Mouse (Mus musculus) liver, adult (tissue): Measurements from ENCODE around the gene Ggt1.

Source experiments
- GATA4 ChIP-seq: IDR thresholded peaks from 2 replicates; pipeline ENCODE4 v1.6.1; 2014; ENCODE audit warnings: mild to moderate bottlenecking, low read length; ENCODE audit not compliant: insufficient replicate concordance

The Ggt1 gene

DNA sequence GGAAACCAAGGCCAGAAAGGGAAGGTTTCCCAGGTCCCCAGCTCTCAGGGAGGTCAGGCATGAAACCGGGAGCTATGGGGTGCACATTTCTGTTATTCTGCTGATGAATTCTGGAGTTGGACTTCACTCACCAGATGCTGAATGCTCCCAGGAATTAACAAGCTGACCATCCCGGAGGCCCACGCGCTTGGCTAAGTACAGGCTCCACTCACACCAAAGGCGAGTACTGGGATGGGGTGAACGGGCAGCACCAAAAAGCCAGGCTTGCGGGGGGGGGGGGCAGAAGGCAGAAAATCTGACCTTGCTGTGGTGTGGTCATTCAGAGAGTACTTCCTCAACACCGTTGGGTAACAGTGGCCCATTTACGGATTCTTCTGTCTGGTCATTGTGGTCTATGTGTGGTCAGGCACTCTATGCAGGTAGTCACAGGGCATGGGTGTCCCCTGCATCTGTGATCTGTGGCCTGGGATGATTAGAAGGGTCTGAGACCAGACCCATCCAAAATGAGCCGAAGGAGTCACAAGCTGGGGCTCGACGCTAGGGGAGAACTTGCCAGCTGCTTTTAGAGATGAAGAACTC is 3.4 kb downstream of the Ggt1 start:
- TF ChIP-seq GATA4, result no peak

GRCm38 (mm10) chr10:75565436-75565835 is 4.0 kb downstream of the Ggt1 start:
- no peak for TF ChIP-seq GATA4

DNA sequence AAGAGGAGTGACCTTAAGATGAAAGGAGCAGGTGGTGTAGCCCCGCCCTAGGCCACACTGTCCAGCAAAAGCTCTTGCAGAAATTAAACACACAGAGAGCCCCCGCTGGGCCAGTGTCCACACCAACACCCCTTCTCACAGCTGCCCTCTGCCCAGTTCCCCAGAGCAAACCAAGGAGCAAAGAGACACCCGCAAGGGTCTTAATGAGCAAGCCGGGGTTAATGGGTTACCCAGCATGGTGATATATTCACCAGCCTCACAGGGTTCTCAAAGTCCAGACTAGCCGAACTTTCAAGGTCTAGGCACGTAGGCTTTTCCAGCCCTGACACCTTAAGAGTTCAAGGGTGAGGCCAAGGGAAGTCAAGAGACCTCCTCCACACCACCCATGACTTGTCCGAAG is 4.5 kb downstream of the Ggt1 start:
- TF ChIP-seq GATA4, result no peak

DNA sequence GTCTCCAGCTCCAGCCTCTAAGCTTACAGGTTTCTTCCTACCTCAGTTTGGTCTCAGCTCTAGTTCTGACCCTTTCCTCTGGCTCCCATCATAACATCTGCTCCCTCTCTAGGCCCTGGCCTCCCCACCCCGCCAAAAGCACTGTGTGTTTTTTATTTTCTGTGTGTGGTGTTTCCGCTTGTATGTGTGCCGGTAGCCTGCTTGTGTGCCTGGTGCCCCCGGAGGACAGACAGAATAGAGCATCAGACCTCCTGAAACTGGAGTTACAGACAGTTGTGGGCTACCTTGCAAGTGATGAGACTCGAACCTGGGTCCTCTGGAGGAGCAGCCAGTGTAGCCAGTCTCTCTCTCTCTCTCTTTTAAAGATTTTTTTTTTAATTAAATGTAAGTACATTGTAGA is 4.9 kb downstream of the Ggt1 start:
- TF ChIP-seq GATA4, result no peak

GRCm38 (mm10) chr10:75568029-75568428 is 6.6 kb downstream of the Ggt1 start:
- no peak for TF ChIP-seq GATA4

DNA sequence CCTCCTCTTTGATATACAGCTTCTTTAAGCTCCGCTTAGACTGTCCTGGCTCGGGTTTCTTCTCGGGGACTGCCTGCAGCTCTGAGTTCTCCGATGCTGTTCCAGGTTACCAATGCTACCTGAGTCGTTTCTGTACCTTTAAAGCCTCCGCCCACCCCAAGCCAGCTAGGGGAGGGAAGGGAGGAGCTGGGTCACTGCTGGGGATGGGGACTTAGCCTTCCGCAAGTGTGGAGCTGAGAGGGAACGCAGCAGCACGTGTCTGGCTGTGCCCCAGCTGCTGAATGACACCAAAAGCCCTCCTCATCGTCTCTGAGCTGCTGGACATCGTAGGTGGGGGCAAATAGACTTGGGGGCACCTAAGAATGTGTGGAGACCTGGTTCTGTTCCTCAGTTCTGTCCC is 7.0 kb downstream of the Ggt1 start:
- TF ChIP-seq GATA4, result no peak

DNA sequence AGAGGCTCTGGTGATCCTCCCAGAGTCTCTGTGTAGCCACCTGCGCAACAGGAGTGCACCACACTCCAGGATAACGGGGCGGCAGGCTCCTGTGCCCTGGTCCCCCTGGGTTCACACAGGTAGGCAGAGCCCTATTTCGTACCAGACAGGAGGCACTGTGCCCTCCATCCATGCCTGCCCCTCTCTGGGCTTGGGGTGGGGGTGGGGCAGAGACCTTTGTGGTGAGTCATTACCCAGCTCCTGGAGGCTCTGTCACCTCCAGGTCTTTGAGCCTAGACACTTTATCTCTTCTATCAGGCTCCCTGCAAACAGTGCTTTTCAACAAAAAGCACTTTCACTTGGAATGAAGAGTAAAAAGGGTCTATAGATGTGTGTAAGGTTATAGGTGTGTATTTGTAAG is 7.4 kb downstream of the Ggt1 start:
- no peak for TF ChIP-seq GATA4

GRCm38 (mm10) chr10:75570981-75571657 is 9.7 kb downstream of the Ggt1 start:
- TF ChIP-seq GATA4, result no peak

GRCm38 (mm10) chr10:75571937-75572336 is 10.5 kb downstream of the Ggt1 start:
- TF ChIP-seq GATA4, result no peak

- TF ChIP-seq GATA4, result no peak
Measured at GRCm38 (mm10) chr10:75573181-75573580, 11.8 kb downstream of the Ggt1 start.

DNA sequence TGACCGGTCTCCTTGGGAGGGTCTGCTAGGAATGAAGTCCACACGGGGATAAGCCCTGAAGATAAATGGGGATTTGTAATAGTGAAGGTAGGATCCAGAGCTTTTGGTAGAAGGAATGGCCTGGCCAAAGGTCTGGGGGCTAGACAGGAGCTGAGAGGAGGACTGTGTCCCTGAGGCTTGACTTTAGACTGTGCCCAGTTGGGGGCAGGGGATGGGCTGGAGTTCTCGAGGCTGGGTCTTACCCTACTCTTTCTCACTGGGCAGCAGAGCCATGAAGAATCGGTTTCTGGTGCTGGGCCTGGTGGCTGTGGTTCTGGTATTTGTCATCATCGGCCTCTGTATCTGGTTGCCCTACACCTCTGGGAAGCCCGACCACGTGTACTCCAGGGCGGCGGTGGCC is 12.6 kb downstream of the Ggt1 start:
- TF ChIP-seq GATA4, result no peak

- TF ChIP-seq GATA4, result no peak
Measured at GRCm38 (mm10) chr10:75579129-75579528, 17.7 kb downstream of the Ggt1 start.

DNA sequence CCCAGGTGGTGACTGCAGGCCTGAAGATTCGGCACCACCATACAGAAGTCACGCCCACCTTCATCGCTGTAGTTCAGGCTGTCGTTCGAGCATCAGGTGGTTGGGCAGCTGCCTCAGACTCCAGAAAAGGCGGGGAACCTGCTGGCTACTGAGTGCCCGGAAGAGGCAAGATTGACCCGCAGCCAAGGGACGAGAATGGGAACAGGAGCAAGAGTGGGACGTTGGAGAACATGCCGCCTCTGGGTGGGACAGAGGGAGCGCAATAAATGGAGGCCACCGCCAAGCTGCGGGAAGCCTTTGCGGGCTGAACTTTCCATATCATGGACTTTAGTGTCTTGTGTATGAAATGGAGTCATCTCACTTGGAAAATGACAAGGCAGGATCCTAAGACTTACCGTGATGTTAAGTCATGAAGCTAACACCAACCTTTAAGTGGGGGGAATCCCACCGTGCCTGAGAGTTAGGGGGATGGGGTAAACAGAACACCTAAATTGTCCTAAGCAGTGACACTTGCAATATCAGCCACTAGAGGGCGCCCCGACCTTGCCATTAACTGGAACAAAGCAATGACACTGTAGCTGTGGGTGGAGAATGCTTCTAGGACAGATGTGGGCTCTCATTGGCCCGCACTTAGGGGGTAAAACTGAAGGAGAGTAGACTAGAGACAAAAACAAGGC is 24.6 kb downstream of the Ggt1 start:
- TF ChIP-seq GATA4, result no peak

- no peak for TF ChIP-seq GATA4
Measured at GRCm38 (mm10) chr10:75586553-75586879, 25.1 kb downstream of the Ggt1 start.

GRCm38 (mm10) chr10:75587781-75588180 is 26.4 kb downstream of the Ggt1 start:
- no peak; the same call in 1 of the 2 replicates for TF ChIP-seq GATA4

GRCm38 (mm10) chr10:75588336-75588735 is 26.9 kb downstream of the Ggt1 start:
- no peak for TF ChIP-seq GATA4

DNA sequence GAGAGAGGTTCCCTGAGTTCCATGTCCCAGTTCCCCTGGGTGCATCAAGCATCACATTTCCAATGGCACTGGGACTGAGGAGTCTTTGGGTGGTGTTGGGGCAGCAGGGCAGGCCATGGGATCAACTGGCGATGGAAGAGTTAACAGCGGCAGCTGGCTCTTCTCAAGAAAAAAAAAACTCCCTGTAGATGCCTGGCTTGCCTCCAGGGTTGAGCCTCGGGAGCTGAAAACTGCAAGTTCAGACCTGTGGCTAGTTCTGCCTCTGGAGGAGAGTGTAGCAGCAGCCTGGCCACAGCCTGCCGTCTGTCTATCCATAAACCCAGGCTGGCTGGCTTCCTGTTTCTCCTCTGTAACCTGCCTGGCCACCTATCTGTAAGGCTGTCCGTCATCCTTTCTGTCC is 27.7 kb downstream of the Ggt1 start, which contains the start of gene Ggt5:
Ggt5 (plus strand) TSS at position 212 of the 400 bp plus-strand sequence.
- no peak for TF ChIP-seq GATA4
